ENCODE assay signal across 8 mouse cellular contexts in the genomic region with DNA sequence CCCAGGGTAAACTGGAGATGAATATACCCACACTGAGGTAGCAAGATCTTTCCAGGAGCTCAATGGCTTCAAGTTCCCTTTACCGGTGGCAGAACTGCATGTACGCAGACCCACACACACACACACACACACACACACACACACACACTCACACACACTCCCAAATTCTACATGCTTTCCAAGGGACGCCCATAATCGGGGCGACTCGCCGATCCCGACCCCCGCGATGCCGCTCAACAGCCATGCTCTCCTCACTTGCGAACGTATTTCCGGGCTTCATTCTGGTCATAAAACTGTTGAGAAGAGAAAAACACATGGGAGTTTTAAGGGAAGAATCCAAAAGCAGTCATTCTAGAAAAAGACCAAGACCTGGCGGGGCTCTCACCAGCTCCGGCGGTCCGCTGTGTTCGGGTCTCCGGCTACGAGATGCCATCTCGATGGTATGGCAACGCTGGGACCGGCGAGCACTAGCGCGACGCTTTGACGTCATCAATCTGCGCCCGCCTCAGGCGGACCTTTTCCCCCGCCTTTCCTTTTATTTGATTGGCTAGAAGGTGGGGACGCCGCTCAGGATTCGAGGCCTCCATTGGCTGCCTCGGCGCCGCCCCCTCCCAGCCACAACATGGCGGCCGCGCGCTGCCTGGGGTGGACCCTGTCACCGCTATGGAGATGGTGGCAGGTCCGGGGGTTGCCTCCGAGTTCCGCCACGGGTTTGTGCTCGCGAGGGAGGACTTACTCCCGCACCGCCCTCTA. TPM values are rescaled to one million over a fixed set of nuclear protein-coding genes. Genes with fewer than 3 reads are reported as not detected.
A peak's percentile ranks its signal among the peaks of the same experiment; 100 is the strongest.
DNase-seq lines count a peak whose midpoint lies in the region; ATAC-seq lines count a peak whose summit lies in the region.

A gene (plus strand): TSS at position 574 of the 753 bp plus-strand sequence.

- H3K9me3 ChIP-seq in hindbrain, embryonic 15.5 days, result no peaks in the 10 kb centered on the region

- H3K27me3 ChIP-seq in hindbrain, embryonic 15.5 days, result no peaks in the 10 kb centered on the region

- H3K9ac ChIP-seq in hindbrain, embryonic 15.5 days, result peak within 1 kb of the TSS; percentile 64

- H3K4me3 ChIP-seq in hindbrain, embryonic 15.5 days, result peak within 1 kb of the TSS; percentile 99

- ATAC-seq in hindbrain, embryonic 15.5 days (ENCODE audit: low FRiP score, low read depth), result peak; percentile 95

- peaks cover 34% of the 10 kb centered on the region for H3K36me3 ChIP-seq in hindbrain, embryonic 15.5 days

- H3K27ac ChIP-seq in hindbrain, embryonic 15.5 days (replicated peaks), result peak within 1 kb of the TSS; percentile 73

- H3K4me2 ChIP-seq in hindbrain, embryonic 15.5 days, result peak within 1 kb of the TSS; percentile 95

- DNase-seq in T-cell, adult 2 months (ENCODE audit: low spot score), result peak; percentile 97
- peak; percentile 97 to 98 for DNase-seq in cerebellum, postnatal 36 days
- DNase-seq in frontal cortex, postnatal 36 days (ENCODE audit: low spot score in 2 of 2), result peak; percentile 97 to 99
- peak; percentile 97 for DNase-seq in left cerebral cortex, adult 11 months (ENCODE audit: low spot score)
- DNase-seq in lung, postnatal 4 days, result peak; percentile 97 to 98
- DNase-seq in retina, postnatal 7 days (ENCODE audit: low read depth, low spot score), result peak; percentile 97
- DNase-seq in urinary bladder, adult 2 months (ENCODE audit: low spot score), result peak; percentile 92

- H3K4me1 ChIP-seq in hindbrain, embryonic 15.5 days (replicated peaks), result peaks cover 25% of the 10 kb centered on the region

- under 1% methylated on average over 52 of the region's 52 CpGs for WGBS in hindbrain, embryonic 15.5 days

RNA-seq across cellular contexts. Expression of the gene that starts here (rescaled TPM):
- polyA plus RNA-seq in hindbrain, embryonic 15.5 days (2015; fragmentation: Nextera tagmentation; extraction: Ambion mirVana), result 41.1 and 42.9 TPM in 2 replicates
- polyA plus RNA-seq in urinary bladder, adult 2 months (2012; rRNA removed), result 25.3 and 28.1 TPM in 2 replicates

Comparison
In these comparisons a context has a peak if more than half of its experiments do, and no peak if none do; other contexts are left out.
1. Peak in every context shown above with its lines: DNase-seq, ATAC-seq, H3K4me3 ChIP-seq and H3K27ac ChIP-seq.